Mouse (Mus musculus) forebrain, embryonic 14.5 days (tissue): Measurements from ENCODE around the gene Snx29. TPM values are rescaled to one million over a fixed set of nuclear protein-coding genes. Genes with fewer than 3 reads are reported as not detected.
"Not testable (repeated sequence)": the region's sequence is repeated elsewhere in the genome, so short reads cannot be mapped to it uniquely, and the experiment has no call there.

Source experiments
- ATAC-seq: fragments of 200-750 bp; cut with Nextera tagmentation; 2 replicates; pipeline ENCODE4 v1.8.0; 2017; ENCODE audit warnings: mild to moderate bottlenecking, moderate library complexity
- DNase-seq: peaks from one replicate; pipeline ENCODE4 v3.0.0-alpha.2; 2015; ENCODE audit warnings: low spot score
- H3K27ac ChIP-seq: fragments of 300-500 bp; sonication (generic); 2 replicates; pipeline ENCODE4 v1.5.1; 2014; ENCODE audit warnings: low read depth, mild to moderate bottlenecking, control low read depth, low read length, moderate library complexity
- H3K27me3 ChIP-seq: fragments of 300-500 bp; sonication (generic); replicated peaks from 2 replicates; pipeline ENCODE4 v1.6.1; 2014; ENCODE audit warnings: low read length, control low read depth, mixed read lengths; ENCODE audit not compliant: control insufficient read depth, insufficient read depth
- H3K36me3 ChIP-seq: fragments of 300-500 bp; sonication (generic); 2 replicates; pipeline ENCODE4 v1.6.1; 2014; ENCODE audit warnings: low read length, control low read depth; ENCODE audit not compliant: control insufficient read depth, insufficient read depth
- H3K4me1 ChIP-seq: fragments of 300-500 bp; sonication (generic); 2 replicates; pipeline ENCODE4 v1.6.1; 2014; ENCODE audit warnings: antibody characterized with exemption, low read length, control low read depth; ENCODE audit not compliant: control insufficient read depth, insufficient read depth
- H3K4me2 ChIP-seq: fragments of 300-500 bp; sonication (generic); 2 replicates; pipeline ENCODE4 v1.6.1; 2014; ENCODE audit warnings: mild to moderate bottlenecking, control low read depth, low read length
- H3K4me3 ChIP-seq: fragments of 300-500 bp; sonication (generic); 2 replicates; pipeline ENCODE4 v1.5.1; 2014; ENCODE audit warnings: low read depth, low read length, control low read depth
- H3K9ac ChIP-seq: fragments of 300-500 bp; sonication (generic); 2 replicates; pipeline ENCODE4 v1.6.1; 2014; ENCODE audit warnings: mild to moderate bottlenecking, low read length, control low read depth, moderate library complexity
- H3K9me3 ChIP-seq: fragments of 300-500 bp; sonication (generic); replicated peaks from 2 replicates; pipeline ENCODE4 v1.6.1; 2016; ENCODE audit warnings: low read length, control low read depth, mixed read lengths; ENCODE audit not compliant: control insufficient read depth
- WGBS: fragments of 180-500 bp; shearing (Covaris S2); extraction: QIAGEN DNeasy Blood & Tissue Kit; methylation state at CpG from one replicate; pipeline ENCODE4 v1.1.7; 2014; 5-methylcytosine and 5-hydroxymethylcytosine counted together
- polyA plus RNA-seq: library from polyadenylated mRNA; unstranded; fragments of >200 nt; fragmentation: Nextera tagmentation; extraction: Ambion mirVana; gene quantifications from 2 replicates; pipeline ENCODE4 v1.2.1, GENCODE M21; 2014

Snx29 gene
- 3.8 and 7.7 TPM in 2 replicates for polyA plus RNA-seq

GRCm38 (mm10) chr16:11322409-11323323 is at the start of gene Snx29:
TSS of gene Snx29 (plus strand) at chr16:11322908.
- H3K4me3 ChIP-seq = peak within 1 kb of the TSS; percentile 78
- H3K9me3 ChIP-seq = no peaks in the 10 kb centered on the region
- H3K36me3 ChIP-seq = no peaks in the 10 kb centered on the region
- H3K27ac ChIP-seq = peak within 1 kb of the TSS; percentile 82
- peak within 1 kb of the TSS; percentile 88 for H3K9ac ChIP-seq
- H3K4me2 ChIP-seq = peak within 1 kb of the TSS; percentile 80
- peak; percentile 99 for ATAC-seq
- 5% methylated on average over 51 of the region's 61 CpGs for WGBS
- DNase-seq = peak; percentile 95
- H3K27me3 ChIP-seq = no peaks in the 10 kb centered on the region
- H3K4me1 ChIP-seq = peaks cover 8% of the 10 kb centered on the region

- H3K4me1 ChIP-seq = no peaks in the 10 kb centered on the region
- ATAC-seq (no peak), DNase-seq (no peak)
- no peak overlapping the region for H3K4me3 ChIP-seq
- no peaks in the 10 kb centered on the region for H3K36me3 ChIP-seq
- H3K27ac ChIP-seq = no peak overlapping the region
- no peaks in the 10 kb centered on the region for H3K9me3 ChIP-seq
- no peak overlapping the region for H3K4me2 ChIP-seq
- WGBS = 25% methylated on average over 3 of the region's 3 CpGs
- H3K9ac ChIP-seq = no peak overlapping the region
- H3K27me3 ChIP-seq = no peaks in the 10 kb centered on the region
Observed at GRCm38 (mm10) chr16:11276888-11277287, 45.8 kb upstream of the Snx29 start.

GRCm38 (mm10) chr16:11278778-11279177 is 43.9 kb upstream of the Snx29 start:
- no peak for DNase-seq
- no peaks in the 10 kb centered on the region for H3K9me3 ChIP-seq
- H3K27ac ChIP-seq = no peak overlapping the region
- H3K4me3 ChIP-seq = no peak overlapping the region
- H3K4me1 ChIP-seq = no peaks in the 10 kb centered on the region
- H3K4me2 ChIP-seq = no peak overlapping the region
- no peaks in the 10 kb centered on the region for H3K36me3 ChIP-seq
- no peaks in the 10 kb centered on the region for H3K27me3 ChIP-seq
- ATAC-seq = no peak
- WGBS = 56% methylated on average over 6 of the region's 6 CpGs
- no peak overlapping the region for H3K9ac ChIP-seq

- Histone ChIP-seq H3K27me3 (no peaks in the 10 kb centered on the region), H3K27ac (no peak overlapping the region), H3K9ac (no peak overlapping the region), H3K4me3 (no peak overlapping the region), H3K9me3 (no peaks in the 10 kb centered on the region), H3K36me3 (no peaks in the 10 kb centered on the region), H3K4me1 (no peaks in the 10 kb centered on the region), H3K4me2 (no peak overlapping the region)
- no peak for DNase-seq
- ATAC-seq = no peak
- 88% methylated on average over 5 of the region's 5 CpGs for WGBS
Observed at GRCm38 (mm10) chr16:11282655-11283232, 40.0 kb upstream of the Snx29 start.

- no peak overlapping the region for H3K4me2 ChIP-seq
- no peak overlapping the region for H3K27ac ChIP-seq
- DNase-seq (no peak), ATAC-seq (no peak)
- H3K9ac ChIP-seq = no peak overlapping the region
- no peaks in the 10 kb centered on the region for H3K27me3 ChIP-seq
- H3K9me3 ChIP-seq = no peaks in the 10 kb centered on the region
- H3K36me3 ChIP-seq = no peaks in the 10 kb centered on the region
- no peaks in the 10 kb centered on the region for H3K4me1 ChIP-seq
- no peak overlapping the region for H3K4me3 ChIP-seq
- 93% methylated on average over 2 of the region's 2 CpGs for WGBS
Observed at GRCm38 (mm10) chr16:11284881-11285280, 37.8 kb upstream of the Snx29 start.

GRCm38 (mm10) chr16:11285949-11286348 is 36.8 kb upstream of the Snx29 start:
- ATAC-seq (no peak), DNase-seq (no peak)
- Histone ChIP-seq H3K9me3 (no peaks in the 10 kb centered on the region), H3K9ac (no peak overlapping the region), H3K27ac (no peak overlapping the region), H3K4me2 (no peak overlapping the region), H3K27me3 (no peaks in the 10 kb centered on the region), H3K4me3 (no peak overlapping the region), H3K4me1 (no peaks in the 10 kb centered on the region), H3K36me3 (no peaks in the 10 kb centered on the region)
- WGBS = 89% methylated on average over 2 of the region's 2 CpGs

GRCm38 (mm10) chr16:11288873-11289272 is 33.8 kb upstream of the Snx29 start:
- H3K27ac ChIP-seq, H3K4me3 ChIP-seq, DNase-seq, H3K27me3 ChIP-seq, ATAC-seq, H3K9me3 ChIP-seq, H3K4me1 ChIP-seq, H3K36me3 ChIP-seq, H3K9ac ChIP-seq, H3K4me2 ChIP-seq: not testable (repeated sequence)
- 92% methylated on average over 7 of the region's 8 CpGs for WGBS

GRCm38 (mm10) chr16:11295583-11295982 is 27.1 kb upstream of the Snx29 start:
- H3K4me1 ChIP-seq, H3K36me3 ChIP-seq, H3K9ac ChIP-seq, H3K27ac ChIP-seq, H3K27me3 ChIP-seq, ATAC-seq, H3K9me3 ChIP-seq, DNase-seq, H3K4me2 ChIP-seq, H3K4me3 ChIP-seq: not testable (repeated sequence)
- WGBS = 72% methylated on average over 4 of the region's 4 CpGs

GRCm38 (mm10) chr16:11297700-11298099 is 25.0 kb upstream of the Snx29 start:
- 67% methylated on average over 1 of the region's 1 CpGs for WGBS
- not testable (repeated sequence) for H3K4me1 ChIP-seq, H3K9me3 ChIP-seq, DNase-seq, H3K9ac ChIP-seq, H3K27ac ChIP-seq, H3K36me3 ChIP-seq, H3K4me2 ChIP-seq, ATAC-seq, H3K4me3 ChIP-seq, H3K27me3 ChIP-seq
